In genomic region chr5:37816907-37817657, GRCm38 (mm10) we compare ENCODE assay signal across 7 mouse cellular contexts. TPM values are rescaled to one million over a fixed set of nuclear protein-coding genes. Genes with fewer than 3 reads are reported as not detected.
DNase-seq lines count a peak whose midpoint lies in the region; ATAC-seq and TF ChIP-seq lines count a peak whose summit lies in the region.

No protein-coding gene starts in this region.

- H3K27me3 ChIP-seq in forebrain, embryonic 13.5 days = peaks cover 98% of the 10 kb centered on the region
- H3K27me3 ChIP-seq in liver, postnatal 0 days (ENCODE audit: insufficient read depth, low read length) = peaks cover 68% of the 10 kb centered on the region
- H3K27me3 ChIP-seq in stomach, postnatal 0 days (ENCODE audit: control insufficient read depth, insufficient read depth, low read length) = peaks cover 21% of the 10 kb centered on the region

- peak; percentile 28 to 75 for DNase-seq in urinary bladder, postnatal 4 days (ENCODE audit: low spot score in 2 of 2)
- no peak for DNase-seq in urinary bladder, adult 2 months (ENCODE audit: low spot score)
- peak; percentile 36 to 55 for DNase-seq in heart, postnatal 36 days
- DNase-seq in liver, postnatal 0 days = peak; percentile 49
- peak; percentile 58 for DNase-seq in stomach, postnatal 0 days (ENCODE audit: low spot score)
- no peak for DNase-seq in thymus, postnatal 0 days (ENCODE audit: low spot score)

- H3K9me3 ChIP-seq in forebrain, embryonic 13.5 days (replicated peaks) = no peaks in the 10 kb centered on the region
- H3K9me3 ChIP-seq in liver, postnatal 0 days (ENCODE audit: low read length) = no peaks in the 10 kb centered on the region
- H3K9me3 ChIP-seq in stomach, postnatal 0 days (ENCODE audit: control insufficient read depth, low read length) = no peaks in the 10 kb centered on the region

- ATAC-seq in forebrain, embryonic 13.5 days = peak; percentile 59; the same call in 1 of the 2 replicates
- peak; percentile 58; the same call in 1 of the 2 replicates for ATAC-seq in liver, postnatal 0 days
- peak; percentile 59 for ATAC-seq in stomach, postnatal 0 days (ENCODE audit: low FRiP score, low TSS enrichment)

- TF ChIP-seq EP300 in liver, postnatal 0 days (IDR thresholded peaks at IDR 0.05; ENCODE audit: low read depth) = no peak
- no peak for TF ChIP-seq EP300 in stomach, postnatal 0 days (optimal IDR thresholded peaks at IDR 0.05)

- H3K4me1 ChIP-seq in forebrain, embryonic 13.5 days = peaks cover 6% of the 10 kb centered on the region
- no peaks in the 10 kb centered on the region; the same call in 1 of the 2 replicates for H3K4me1 ChIP-seq in liver, postnatal 0 days (ENCODE audit: insufficient read depth)
- H3K4me1 ChIP-seq in stomach, postnatal 0 days (replicated peaks; ENCODE audit: control insufficient read depth, insufficient read depth) = no peaks in the 10 kb centered on the region

- no peak overlapping the region for H3K4me3 ChIP-seq in forebrain, embryonic 13.5 days
- peak overlapping the region; percentile 8; the same call in 1 of the 2 replicates for H3K4me3 ChIP-seq in liver, postnatal 0 days (ENCODE audit: low read depth, low read length)
- H3K4me3 ChIP-seq in stomach, postnatal 0 days (ENCODE audit: low read depth, low read length) = peak overlapping the region; percentile 17; the same call in 1 of the 2 replicates

- 1% methylated on average over 42 of the region's 46 CpGs for WGBS in forebrain, embryonic 13.5 days
- 4% methylated on average over 46 of the region's 46 CpGs for WGBS in liver, postnatal 0 days (ENCODE audit: insufficient replicate concordance)
- 2% methylated on average over 46 of the region's 46 CpGs for WGBS in stomach, postnatal 0 days

- H3K9ac ChIP-seq in forebrain, embryonic 13.5 days = no peak overlapping the region
- H3K9ac ChIP-seq in liver, postnatal 0 days (replicated peaks) = no peak overlapping the region
- no peak overlapping the region for H3K9ac ChIP-seq in stomach, postnatal 0 days (ENCODE audit: low read length)

- H3K36me3 ChIP-seq in forebrain, embryonic 13.5 days (ENCODE audit: poor library complexity, severe bottlenecking) = no peaks in the 10 kb centered on the region
- H3K36me3 ChIP-seq in liver, postnatal 0 days (replicated peaks; ENCODE audit: insufficient read depth, low read length) = no peaks in the 10 kb centered on the region
- H3K36me3 ChIP-seq in stomach, postnatal 0 days (ENCODE audit: control insufficient read depth, insufficient read depth, low read length) = no peaks in the 10 kb centered on the region

- intact Hi-C loops in heart, postnatal 36 days (cut with DNase I) = loop anchor here (5.0 to 10.0 kb wide), 2 partner anchors 270 to 378 kb away; no protein-coding TSS in a partner anchor

- H3K27ac ChIP-seq in forebrain, embryonic 13.5 days = no peak overlapping the region
- H3K27ac ChIP-seq in liver, postnatal 0 days (ENCODE audit: low read depth) = no peak overlapping the region
- H3K27ac ChIP-seq in stomach, postnatal 0 days (replicated peaks) = no peak overlapping the region

- peak overlapping the region; percentile 17; the same call in 1 of the 2 replicates for H3K4me2 ChIP-seq in forebrain, embryonic 13.5 days
- no peak overlapping the region for H3K4me2 ChIP-seq in liver, postnatal 0 days (ENCODE audit: low read depth, low read length)
- peak overlapping the region; percentile 34 for H3K4me2 ChIP-seq in stomach, postnatal 0 days (replicated peaks; ENCODE audit: low read depth)

- peak; percentile 52 for TF ChIP-seq CTCF in liver, postnatal 0 days (IDR thresholded peaks at IDR 0.05; ENCODE audit: low read depth)
- peak; percentile 72 for TF ChIP-seq CTCF in stomach, postnatal 0 days (IDR thresholded peaks at IDR 0.05; ENCODE audit: low read depth)

RNA-seq across cellular contexts. Expression of gene Msx1, which starts 7.3 kb away (rescaled TPM):
- polyA plus RNA-seq in urinary bladder, adult 2 months (2012; rRNA removed) = 2.9 and 3.3 TPM in 2 replicates
- 17.7 and 20.2 TPM in 2 replicates for polyA plus RNA-seq in forebrain, embryonic 13.5 days (2015; fragmentation: Nextera tagmentation; extraction: Ambion mirVana)
- 1 to 10 TPM; 3.7 to 4.3 TPM for total RNA-seq in heart, postnatal 36 days (2021)
- not detected in 2 replicates for polyA plus RNA-seq in liver, postnatal 0 days (2015; fragmentation: Nextera tagmentation; extraction: Ambion mirVana)
- polyA plus RNA-seq in stomach, postnatal 0 days (2015; fragmentation: Nextera tagmentation; extraction: Ambion mirVana) = 1.1 TPM in 2 replicates
- polyA plus RNA-seq in thymus, postnatal 0 days (2015; fragmentation: Nextera tagmentation; extraction: Ambion mirVana) = 1.7 and 2.2 TPM in 2 replicates

Comparison
In these comparisons a context has a peak if more than half of its experiments do, and no peak if none do; other contexts are left out.
1. DNase-seq: peak in urinary bladder, postnatal 4 days (2 of 2), heart, postnatal 36 days (2 of 2), liver, postnatal 0 days (single experiment) and stomach, postnatal 0 days (single experiment); none in urinary bladder, adult 2 months (single experiment) and thymus, postnatal 0 days (single experiment).
2. Peak in every context shown above with its lines, with median percentiles within 50 percentile points of each other: ATAC-seq.